Mouse (Mus musculus) lung, embryonic 14.5 days (tissue): ENCODE measurements around the gene Btbd19. TPM values are rescaled to one million over a fixed set of nuclear protein-coding genes. Genes with fewer than 3 reads are reported as not detected.

ENCODE experiments used
- ATAC-seq: fragments of 200-750 bp; cut with Nextera tagmentation; 2 replicates; pipeline ENCODE4 v1.8.0; 2017; ENCODE audit warnings: mild to moderate bottlenecking, moderate TSS enrichment, moderate library complexity; ENCODE audit not compliant: insufficient read depth
- DNase-seq: peaks from one replicate; pipeline ENCODE4 v3.0.0-alpha.2; 2015
- H3K27ac ChIP-seq: fragments of 300-500 bp; sonication (generic); 2 replicates; pipeline ENCODE4 v1.5.1; 2014; ENCODE audit warnings: low read depth, mild to moderate bottlenecking, moderate library complexity
- H3K27me3 ChIP-seq: fragments of 300-500 bp; sonication (generic); 2 replicates; pipeline ENCODE4 v1.6.1; 2014; ENCODE audit warnings: low read length, control low read depth; ENCODE audit not compliant: insufficient read depth
- H3K36me3 ChIP-seq: fragments of 300-500 bp; sonication (generic); 2 replicates; pipeline ENCODE4 v1.6.1; 2014; ENCODE audit warnings: control low read depth; ENCODE audit not compliant: insufficient read depth
- H3K4me1 ChIP-seq: fragments of 300-500 bp; sonication (generic); 2 replicates; pipeline ENCODE4 v1.6.1; 2014; ENCODE audit warnings: antibody characterized with exemption, control low read depth; ENCODE audit not compliant: insufficient read depth
- H3K4me2 ChIP-seq: fragments of 300-500 bp; sonication (generic); 2 replicates; pipeline ENCODE4 v1.6.1; 2014; ENCODE audit warnings: mild to moderate bottlenecking
- H3K4me3 ChIP-seq: fragments of 300-500 bp; sonication (generic); 2 replicates; pipeline ENCODE4 v1.5.1; 2014; ENCODE audit warnings: low read depth, low read length
- H3K9ac ChIP-seq: fragments of 300-500 bp; sonication (generic); 2 replicates; pipeline ENCODE4 v1.6.1; 2014
- H3K9me3 ChIP-seq: fragments of 300-500 bp; sonication (generic); 2 replicates; pipeline ENCODE4 v1.6.1; 2016; ENCODE audit warnings: low read depth, low read length, control low read depth
- CTCF ChIP-seq: IDR thresholded peaks from 2 replicates; pipeline ENCODE4 v1.5.1; 2016; ENCODE audit warnings: antibody characterized with exemption, low read depth
- WGBS: fragments of 180-500 bp; shearing (Covaris S2); extraction: QIAGEN DNeasy Blood & Tissue Kit; methylation state at CpG from one replicate; pipeline ENCODE4 v1.1.7; 2014; 5-methylcytosine and 5-hydroxymethylcytosine counted together
- polyA plus RNA-seq: library from polyadenylated mRNA; unstranded; fragments of >200 nt; fragmentation: Nextera tagmentation; extraction: Ambion mirVana; gene quantifications from 2 replicates; pipeline ENCODE4 v1.2.1, GENCODE M21; 2014

The Btbd19 gene
- polyA plus RNA-seq, 1 experiment from 2014 or later = 6.7 TPM

DNA sequence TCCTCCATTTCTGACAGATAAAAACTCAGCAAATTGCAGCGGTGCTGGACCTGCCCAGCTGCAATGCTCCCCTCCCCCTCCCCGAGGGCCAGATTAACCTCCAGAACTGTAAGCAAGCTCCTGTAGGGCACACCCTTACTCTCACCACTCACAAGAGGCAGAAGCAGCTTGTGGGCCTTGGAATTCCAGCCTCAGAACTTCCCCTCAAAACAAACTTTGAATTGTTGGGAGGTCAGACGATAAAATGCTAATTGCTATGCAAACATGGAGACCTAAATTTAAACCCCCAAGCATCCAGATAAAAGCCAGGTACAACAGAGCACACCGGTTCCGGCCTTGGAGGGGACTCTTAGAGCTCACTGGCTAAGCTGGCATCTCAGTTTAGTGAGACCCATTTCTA is 27.2 kb upstream of the Btbd19 start:
- 62% methylated on average over 5 of the region's 5 CpGs for WGBS
- H3K4me3 ChIP-seq = 0 out of 2 replicates have a peak overlapping the region, but pooled peaks have one; percentile 5

DNA sequence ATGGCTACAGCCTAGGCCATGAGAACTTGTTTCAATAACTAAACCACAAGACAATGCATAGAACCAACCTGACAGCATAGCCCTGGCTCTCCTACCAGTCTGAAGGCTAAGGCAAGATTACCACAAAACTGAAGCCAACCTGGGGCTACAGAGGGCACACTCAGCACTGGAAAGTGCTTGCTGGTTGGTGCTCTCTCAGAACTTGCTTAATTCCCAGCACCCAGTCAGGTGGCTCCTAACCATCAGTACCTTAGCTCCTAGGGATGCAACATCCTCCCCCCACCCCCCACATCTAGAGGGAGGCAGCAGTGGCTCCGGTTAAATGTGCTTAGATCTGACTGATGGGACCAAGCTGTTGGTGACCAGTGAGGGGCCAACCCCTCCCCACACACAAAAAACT is 25.9 kb upstream of the Btbd19 start:
- TF ChIP-seq CTCF = no peak
- ATAC-seq (no peak), DNase-seq (no peak)
- H3K4me2 ChIP-seq = no peak overlapping the region
- peaks cover 67% of the 10 kb centered on the region for H3K36me3 ChIP-seq
- WGBS = 61% methylated on average over 1 of the region's 1 CpGs
- H3K9ac ChIP-seq = no peak overlapping the region
- H3K4me3 ChIP-seq = no peak overlapping the region
- H3K4me1 ChIP-seq = no peaks in the 10 kb centered on the region
- no peak overlapping the region for H3K27ac ChIP-seq
- H3K27me3 ChIP-seq = no peaks in the 10 kb centered on the region
- no peaks in the 10 kb centered on the region for H3K9me3 ChIP-seq

More for the DNA sequence above, 27.2 kb upstream of the Btbd19 start:
- no peak for DNase-seq
- Histone ChIP-seq H3K4me1 (no peaks in the 10 kb centered on the region), H3K36me3 (peaks cover 67% of the 10 kb centered on the region), H3K9ac (no peak overlapping the region), H3K27ac (no peak overlapping the region), H3K4me2 (no peak overlapping the region), H3K9me3 (no peaks in the 10 kb centered on the region), H3K27me3 (no peaks in the 10 kb centered on the region)
- ATAC-seq = no peak
- no peak for TF ChIP-seq CTCF

DNA sequence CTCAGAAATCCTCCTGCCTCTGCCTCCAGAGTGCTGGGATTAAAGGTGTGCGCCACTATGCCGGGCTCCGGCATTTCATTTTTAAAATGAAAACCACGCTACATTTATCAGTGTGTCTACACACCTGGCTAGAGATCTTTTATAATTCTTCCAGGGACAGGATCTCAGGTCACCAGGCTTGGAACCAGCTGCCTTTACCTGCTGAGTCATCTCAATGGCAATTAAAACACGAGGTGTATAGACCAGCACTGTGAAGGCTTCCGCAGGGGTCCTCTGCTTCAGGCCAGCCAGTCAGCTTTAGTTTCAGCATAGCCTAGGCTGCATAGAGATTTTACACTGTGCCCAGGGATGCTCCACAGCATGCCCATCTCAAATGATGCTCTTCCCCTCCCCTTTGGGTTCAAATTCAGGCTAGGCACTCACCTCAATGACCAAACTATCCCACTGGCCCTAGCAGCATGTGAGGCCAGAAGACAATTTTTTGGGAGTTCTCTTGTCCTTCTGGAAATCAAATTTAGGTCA is 24.7 kb upstream of the Btbd19 start:
- H3K27ac ChIP-seq = no peak overlapping the region
- H3K4me3 ChIP-seq = no peak overlapping the region
- WGBS = 91% methylated on average over 6 of the region's 6 CpGs
- no peaks in the 10 kb centered on the region for H3K27me3 ChIP-seq
- H3K9me3 ChIP-seq = no peaks in the 10 kb centered on the region
- TF ChIP-seq CTCF = no peak
- no peaks in the 10 kb centered on the region for H3K4me1 ChIP-seq
- no peak overlapping the region for H3K9ac ChIP-seq
- ATAC-seq (no peak), DNase-seq (no peak)
- H3K36me3 ChIP-seq = peaks cover 66% of the 10 kb centered on the region
- H3K4me2 ChIP-seq = no peak overlapping the region

DNA sequence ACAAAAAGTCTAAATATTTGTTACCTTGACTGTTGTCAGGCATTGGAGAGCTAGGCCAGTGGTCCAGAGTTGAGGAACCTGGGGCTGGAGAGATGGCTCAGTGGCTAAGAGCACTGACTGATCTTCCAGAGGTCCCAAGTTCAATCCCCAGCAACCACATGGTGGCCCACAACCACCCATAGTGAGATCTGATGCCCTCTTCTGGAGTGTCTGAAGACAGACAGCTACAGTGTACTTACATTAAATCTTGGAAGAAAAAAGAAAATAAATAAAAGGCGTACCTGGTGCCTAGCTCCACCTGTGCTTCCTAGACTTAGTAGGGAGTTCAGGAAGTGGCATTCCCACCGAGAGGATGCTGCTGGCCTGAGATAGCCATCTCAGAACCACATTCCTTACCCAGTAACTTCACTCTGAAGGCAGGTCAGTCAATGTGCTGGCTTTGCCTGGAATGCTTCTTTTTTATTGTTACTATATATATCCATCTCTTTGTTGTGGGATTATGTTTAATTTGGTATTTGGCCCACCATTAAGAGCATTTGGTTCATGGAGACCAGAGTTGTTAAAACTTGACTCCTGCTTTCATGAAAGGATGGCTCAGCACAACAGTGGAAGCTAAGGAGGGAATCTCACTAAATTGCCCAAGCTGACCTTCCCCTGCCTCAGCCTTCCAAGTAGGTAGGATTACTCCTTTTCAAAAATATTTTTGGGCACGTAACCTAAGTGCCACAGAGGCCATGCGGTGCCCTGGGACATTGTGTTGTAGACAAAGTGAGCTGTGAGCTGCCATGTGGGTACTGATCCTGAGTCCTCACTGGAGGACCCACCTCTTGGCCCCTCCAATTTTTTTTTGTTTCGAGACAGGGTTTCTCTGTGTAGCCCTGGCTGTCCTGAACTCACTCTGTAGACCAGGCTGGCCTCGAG is 24.0 kb upstream of the Btbd19 start:
- no peaks in the 10 kb centered on the region for H3K27me3 ChIP-seq
- no peak overlapping the region for H3K4me3 ChIP-seq
- H3K9me3 ChIP-seq = no peaks in the 10 kb centered on the region
- ATAC-seq = no peak
- peaks cover 59% of the 10 kb centered on the region for H3K36me3 ChIP-seq
- peak; percentile 27 for TF ChIP-seq CTCF
- no peak overlapping the region for H3K27ac ChIP-seq
- H3K9ac ChIP-seq = no peak overlapping the region
- WGBS = 66% methylated on average over 6 of the region's 6 CpGs
- no peak overlapping the region for H3K4me2 ChIP-seq
- DNase-seq = no peak
- no peaks in the 10 kb centered on the region for H3K4me1 ChIP-seq

DNA sequence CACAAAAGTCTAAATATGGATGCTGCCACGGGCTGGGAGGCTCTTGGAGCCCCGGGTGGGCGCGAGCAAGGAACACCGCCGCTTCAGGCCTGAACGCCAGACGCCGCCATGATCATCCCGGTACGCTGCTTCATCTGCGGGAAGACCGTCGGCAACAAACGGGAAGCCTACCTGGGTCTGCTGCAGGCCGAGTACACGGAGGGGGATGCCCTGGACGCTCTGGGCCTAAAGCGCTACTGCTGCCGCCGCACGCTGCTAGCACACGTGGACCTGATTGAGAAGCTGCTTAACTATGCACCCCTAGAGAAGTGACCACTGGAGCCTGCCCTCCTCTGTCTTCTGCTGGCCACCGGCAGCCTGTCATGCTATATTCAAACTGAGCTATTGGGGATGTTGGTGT is 23.3 kb upstream of the Btbd19 start:
- Histone ChIP-seq H3K36me3 (peaks cover 51% of the 10 kb centered on the region), H3K4me1 (no peaks in the 10 kb centered on the region), H3K4me3 (no peak overlapping the region), H3K9ac (no peak overlapping the region), H3K27me3 (no peaks in the 10 kb centered on the region), H3K4me2 (no peak overlapping the region), H3K27ac (no peak overlapping the region), H3K9me3 (no peaks in the 10 kb centered on the region)
- ATAC-seq (no peak), DNase-seq (no peak)
- no peak for TF ChIP-seq CTCF
- 63% methylated on average over 24 of the region's 24 CpGs for WGBS

DNA sequence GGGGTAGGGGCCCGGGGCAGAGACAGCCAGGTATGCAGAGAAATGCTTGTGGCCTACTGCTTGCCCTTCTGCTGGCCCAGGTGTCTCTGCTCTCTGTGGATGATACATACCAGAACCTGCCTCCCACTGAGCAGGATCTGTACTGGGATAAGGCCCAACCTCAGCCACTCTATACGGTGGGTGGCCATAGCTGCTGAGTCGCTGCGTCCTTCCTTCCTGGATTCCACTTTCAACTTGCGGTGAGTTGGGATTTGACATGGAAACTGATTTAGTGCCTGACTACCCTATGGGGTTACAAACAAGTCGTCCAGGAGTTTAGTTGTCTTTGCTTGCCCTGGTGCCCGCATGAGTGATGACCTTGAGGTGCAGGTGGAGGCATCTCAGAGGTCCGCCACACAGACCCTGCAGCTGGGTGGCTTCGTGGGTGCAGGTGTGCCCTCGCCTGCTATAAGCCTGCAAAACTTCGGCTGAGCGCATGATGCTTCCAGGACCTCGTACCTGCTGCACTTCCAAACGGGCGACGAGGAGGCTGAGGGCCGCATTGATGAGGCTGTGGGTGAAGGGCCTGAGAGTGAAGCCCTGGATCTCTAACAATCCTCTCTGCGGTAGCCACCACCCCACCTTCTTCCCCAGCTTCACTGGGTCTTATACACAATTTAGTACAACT is 22.7 kb upstream of the Btbd19 start:
- Histone ChIP-seq H3K4me1 (no peaks in the 10 kb centered on the region), H3K9me3 (no peaks in the 10 kb centered on the region), H3K36me3 (peaks cover 45% of the 10 kb centered on the region), H3K27ac (no peak overlapping the region), H3K4me3 (no peak overlapping the region), H3K27me3 (no peaks in the 10 kb centered on the region), H3K4me2 (no peak overlapping the region), H3K9ac (no peak overlapping the region)
- ATAC-seq (no peak), DNase-seq (no peak)
- WGBS = 73% methylated on average over 18 of the region's 18 CpGs
- TF ChIP-seq CTCF = no peak

DNA sequence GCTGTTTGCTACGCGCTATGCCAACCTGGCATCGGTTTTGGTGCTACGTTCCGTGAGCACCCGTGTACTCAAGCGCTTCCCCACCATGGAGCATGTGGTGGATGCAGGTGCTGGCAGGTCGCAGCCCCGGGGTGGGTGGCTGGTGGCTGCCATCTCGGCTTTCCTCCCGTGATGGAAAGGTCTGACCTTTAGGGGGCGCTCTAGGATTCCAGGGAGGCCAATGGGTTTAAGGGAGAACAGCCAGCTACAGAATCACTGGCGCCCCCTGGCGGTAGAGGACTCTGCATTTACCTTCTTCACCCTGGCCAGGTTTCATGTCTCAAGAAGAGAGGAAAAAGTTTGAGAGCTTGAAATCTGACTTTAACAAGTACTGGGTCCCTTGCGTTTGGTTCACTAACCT is 20.7 kb upstream of the Btbd19 start:
- Histone ChIP-seq H3K9ac (no peak overlapping the region), H3K36me3 (peaks cover 27% of the 10 kb centered on the region), H3K27ac (no peak overlapping the region), H3K9me3 (no peaks in the 10 kb centered on the region), H3K27me3 (no peaks in the 10 kb centered on the region), H3K4me3 (no peak overlapping the region), H3K4me1 (no peaks in the 10 kb centered on the region), H3K4me2 (no peak overlapping the region)
- no peak for ATAC-seq
- 31% methylated on average over 15 of the region's 15 CpGs for WGBS
- TF ChIP-seq CTCF = peak; percentile 91
- DNase-seq = peak; percentile 86
